Mouse (Mus musculus) MEL (cell line): ENCODE data around the gene Mrpl33.

Experiments used
- ETS1 ChIP-seq: IDR thresholded peaks from 2 replicates; pipeline ENCODE4 v1.6.1; 2012; ENCODE audit warnings: low read depth, mild to moderate bottlenecking, inconsistent platforms, low read length, improper control_type of control experiment, moderate library complexity
- TAL1 ChIP-seq: IDR thresholded peaks from 2 replicates; pipeline ENCODE4 v1.6.1; 2012; ENCODE audit warnings: mild to moderate bottlenecking, inconsistent platforms, low read length, moderate library complexity, mixed read lengths

DNA sequence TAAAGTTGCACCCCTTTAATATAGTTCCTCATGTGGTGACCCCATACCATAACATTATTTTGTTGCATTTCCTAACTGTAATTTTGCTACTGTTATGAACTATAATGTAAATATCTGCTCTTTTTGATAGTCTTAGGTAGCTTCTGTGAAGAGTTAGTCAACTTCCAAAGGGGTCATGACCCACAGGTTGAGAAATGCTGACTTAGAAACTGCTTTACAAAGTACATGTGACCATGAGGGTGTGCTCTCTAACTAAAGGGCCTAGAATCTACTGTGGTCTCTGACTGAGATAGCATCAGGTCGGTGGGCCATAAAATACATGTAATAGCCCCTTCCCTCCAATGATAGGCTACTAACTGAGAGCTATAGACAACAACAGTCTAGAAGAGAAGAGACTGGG, 81.3 kb downstream of the Mrpl33 start:
- no peak for TF ChIP-seq TAL1
- TF ChIP-seq ETS1 = no peak
